Mouse (Mus musculus) c-Kit-positive CD71-negative TER-119-negative erythroid progenitor cells, embryonic 14.5 days (primary cell): ENCODE data around the gene Zmynd19.

ENCODE experiments used
- DNase-seq: peaks from one replicate; pipeline ENCODE4 v3.0.0-alpha.2; 2013; ENCODE audit warnings: low read depth

The Zmynd19 gene

DNA sequence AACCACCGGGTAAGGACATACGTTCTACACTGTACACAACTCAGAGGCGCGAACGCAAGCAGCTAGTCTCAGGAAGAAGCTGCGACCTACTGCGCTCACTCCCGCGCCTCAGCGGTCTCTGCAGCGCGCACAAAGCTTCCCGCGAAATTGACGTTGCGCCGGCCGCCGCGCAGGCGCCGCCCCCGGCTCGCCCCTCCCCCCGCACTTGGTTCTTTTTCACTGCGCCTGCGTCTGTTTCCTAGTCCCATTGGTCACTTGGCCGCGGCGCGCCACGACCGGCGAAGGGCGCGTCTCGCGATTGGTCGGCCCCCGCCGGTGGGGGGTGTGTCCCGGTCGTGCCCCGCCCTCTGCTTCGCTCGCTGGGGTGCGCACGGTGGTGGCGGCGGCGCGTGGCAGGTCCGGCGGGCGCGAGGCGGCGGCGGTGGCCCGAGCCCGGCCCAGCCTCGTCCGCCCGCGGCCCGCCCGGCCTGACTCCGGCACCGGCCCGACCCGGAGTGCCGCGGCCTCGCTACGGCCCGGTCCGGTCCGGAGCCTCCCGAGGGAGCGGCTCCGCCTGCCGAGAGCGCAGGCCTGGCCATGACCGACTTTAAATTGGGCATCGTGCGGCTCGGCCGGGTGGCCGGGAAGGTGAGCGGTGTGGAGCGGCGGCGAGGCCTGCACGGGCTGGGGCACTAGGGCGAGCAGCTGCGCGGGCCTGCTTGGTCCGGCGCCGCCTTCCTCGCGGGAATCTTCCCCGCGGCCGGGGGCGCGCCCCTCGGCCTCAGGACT, at the start of gene Zmynd19:
Gene Zmynd19 (plus strand): TSS at position 372 of the 768 bp plus-strand sequence.
- DNase-seq = peak; percentile 94

DNA sequence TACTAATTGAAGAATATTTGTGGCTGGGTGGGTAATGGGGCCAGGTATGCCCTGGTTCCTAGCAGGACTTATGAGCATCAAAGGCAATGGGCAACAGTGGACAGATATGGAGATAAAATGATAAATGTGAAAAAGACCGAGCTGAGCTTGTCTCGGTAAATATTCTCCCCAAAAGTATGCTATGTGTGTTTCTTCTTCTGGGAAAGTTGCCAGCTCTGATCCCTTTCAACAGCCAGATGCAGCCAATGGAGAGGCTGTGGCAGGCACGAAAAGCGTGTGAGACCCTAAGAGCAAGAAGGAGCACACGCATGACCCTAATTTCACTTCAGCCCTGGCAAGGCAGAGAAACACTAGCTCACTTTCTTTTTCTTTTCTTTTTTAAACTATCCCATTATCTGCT, 48.5 kb upstream of the Zmynd19 start:
- DNase-seq = no peak

DNA sequence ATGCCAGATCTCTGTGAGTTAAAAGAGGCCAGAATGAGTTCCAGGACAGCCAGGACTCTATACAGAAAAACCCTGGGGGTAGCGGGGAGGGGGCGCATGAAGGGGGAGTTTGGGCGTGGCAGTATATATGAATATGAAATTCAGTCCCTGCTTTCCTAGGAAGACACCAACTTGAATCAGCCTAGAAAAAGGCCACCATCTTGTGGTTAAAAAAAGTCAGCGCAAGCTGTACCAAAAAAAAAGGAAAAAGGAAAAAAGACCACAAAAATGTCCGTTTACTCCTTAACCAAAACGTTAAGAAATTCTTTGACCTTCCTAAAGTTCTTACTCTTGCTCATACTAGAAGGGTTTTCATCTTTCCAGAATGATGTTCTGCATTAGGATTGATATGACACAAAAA, 46.6 kb upstream of the Zmynd19 start:
- DNase-seq = no peak

DNA sequence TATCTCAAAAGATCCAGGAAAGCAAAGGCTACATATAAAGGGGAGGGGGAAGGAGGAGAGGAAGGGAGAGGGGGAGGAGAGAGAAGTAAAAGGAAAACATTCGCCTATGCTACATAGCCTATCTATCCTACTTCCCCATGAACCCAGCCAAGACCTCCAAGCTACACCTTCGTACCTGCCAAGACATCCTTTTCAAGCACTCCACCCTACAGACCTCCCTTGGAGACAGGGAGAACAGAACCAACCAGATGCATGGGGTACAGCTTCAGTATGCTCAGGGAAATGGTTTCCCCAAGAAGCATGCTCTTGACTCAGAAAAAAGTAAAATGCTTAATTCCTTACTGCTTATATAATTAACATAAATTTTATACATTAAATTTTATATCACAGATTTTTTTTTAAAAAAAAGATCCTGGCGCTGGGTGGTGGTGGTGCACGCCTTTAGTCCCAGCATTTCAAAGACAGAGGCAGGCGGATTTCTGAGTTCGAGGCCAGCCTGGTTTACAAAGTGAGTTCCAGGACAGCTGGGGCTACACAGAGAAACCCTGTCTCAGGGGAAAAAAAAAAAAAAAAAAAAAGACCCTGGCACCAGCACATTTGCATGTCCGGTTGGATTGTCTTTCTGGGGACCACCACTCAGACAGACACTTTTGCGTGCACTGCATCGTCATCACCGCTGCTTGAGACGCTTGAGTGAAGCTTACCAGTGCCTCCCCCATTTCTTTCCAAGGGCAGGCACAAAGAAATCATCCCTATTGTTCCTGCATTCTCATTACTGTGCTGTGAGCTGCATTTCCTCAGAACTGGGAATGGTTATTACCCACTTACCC, 44.6 kb upstream of the Zmynd19 start:
- DNase-seq = no peak

DNA sequence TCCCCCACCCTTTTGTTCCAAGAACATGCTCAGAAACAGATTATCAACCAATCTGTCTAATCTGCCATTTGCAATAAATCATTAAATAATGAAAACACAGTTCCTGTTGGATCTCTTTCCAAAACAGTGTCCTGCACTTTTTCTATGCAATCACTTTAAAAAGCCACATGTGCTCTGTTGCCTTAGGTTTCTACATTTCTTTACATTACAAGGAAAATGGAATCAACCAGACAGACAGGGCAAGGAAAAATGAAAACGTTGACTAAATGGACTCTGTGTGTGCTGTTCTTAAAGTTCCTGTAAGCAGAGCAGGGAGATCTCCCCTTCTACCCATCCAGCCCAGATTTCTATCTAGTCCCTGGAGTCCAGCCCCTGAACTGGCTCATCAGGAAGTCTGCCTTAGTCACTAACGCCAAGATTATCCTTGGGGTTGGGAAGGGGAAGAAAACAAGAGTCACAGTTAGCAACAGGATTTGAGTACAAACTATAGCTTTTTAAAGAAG, 43.9 kb upstream of the Zmynd19 start:
- DNase-seq = no peak

DNA sequence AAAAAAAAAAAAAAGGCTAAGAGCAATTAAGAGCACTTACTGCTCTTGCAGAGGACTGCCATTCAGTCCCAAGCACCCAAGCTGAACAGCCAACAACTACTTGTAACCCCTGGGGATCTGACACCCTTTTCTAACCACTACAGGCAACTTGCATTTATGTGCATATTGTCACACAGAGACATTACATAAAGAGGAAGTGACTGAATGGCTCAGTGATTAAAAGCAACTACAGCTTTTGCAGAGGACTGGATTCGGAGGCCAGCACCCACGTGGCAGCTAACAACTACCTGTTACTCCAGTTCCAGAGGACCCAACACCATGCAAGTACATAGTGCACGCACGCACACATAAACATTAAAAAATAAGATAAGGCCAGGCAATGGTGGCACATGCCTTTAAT, 39.1 kb upstream of the Zmynd19 start:
- DNase-seq = no peak

DNA sequence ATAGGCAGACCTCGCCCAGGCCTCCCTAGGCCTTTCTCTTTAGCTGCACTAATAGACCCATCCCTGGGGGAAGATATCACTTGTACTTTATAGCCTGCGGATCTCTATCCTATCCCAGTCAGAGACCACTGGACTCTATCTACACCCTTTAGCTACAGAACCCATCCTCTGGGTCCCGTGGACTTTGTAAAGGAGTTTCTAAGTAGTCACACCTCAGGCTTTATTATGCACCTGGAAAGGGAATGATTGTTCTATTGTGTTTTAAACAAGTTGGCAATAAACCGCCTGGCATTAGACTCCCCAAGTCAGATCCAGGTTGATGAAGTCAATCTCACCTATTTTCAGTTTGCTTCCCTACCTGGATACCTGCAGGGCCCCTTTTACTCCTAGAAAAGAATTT, 37.4 kb upstream of the Zmynd19 start:
- no peak for DNase-seq

DNA sequence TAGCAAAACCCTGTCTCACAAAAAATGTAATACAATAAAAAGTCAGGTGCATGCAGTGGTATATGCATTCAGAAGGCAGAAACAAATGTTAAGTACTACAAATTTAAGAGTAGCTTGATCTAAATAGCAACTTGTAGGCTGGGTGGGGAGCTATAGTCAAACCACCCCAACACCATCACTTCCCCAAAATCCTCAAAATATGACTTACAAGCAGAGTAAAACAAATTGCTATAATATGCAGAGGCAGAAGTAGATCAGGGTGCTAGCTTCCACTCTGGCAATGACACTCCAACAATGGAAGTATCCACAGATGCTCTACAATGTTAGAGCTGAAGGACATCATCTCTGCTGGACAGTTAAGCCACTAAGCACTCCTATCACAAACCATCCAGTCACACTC, 37.0 kb upstream of the Zmynd19 start:
- DNase-seq = no peak

DNA sequence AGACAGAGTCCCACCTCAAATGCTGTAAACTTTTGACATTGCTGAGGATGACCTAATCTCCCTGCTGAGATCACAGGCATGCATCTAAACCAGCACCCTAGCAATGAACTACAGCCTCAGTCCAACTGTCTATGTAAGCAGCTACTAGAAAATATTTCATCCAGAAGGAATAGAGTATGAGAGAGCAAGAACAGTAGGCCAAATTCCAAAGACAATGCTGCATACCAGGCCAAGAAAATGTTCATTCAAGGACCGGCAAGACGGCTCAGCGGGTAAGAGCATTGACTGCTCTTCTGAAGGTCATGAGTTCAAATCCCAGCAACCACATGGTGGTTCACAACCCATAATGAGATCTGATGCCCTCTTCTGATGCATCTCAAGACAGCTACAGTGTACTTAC, 34.8 kb upstream of the Zmynd19 start:
- DNase-seq = no peak

DNA sequence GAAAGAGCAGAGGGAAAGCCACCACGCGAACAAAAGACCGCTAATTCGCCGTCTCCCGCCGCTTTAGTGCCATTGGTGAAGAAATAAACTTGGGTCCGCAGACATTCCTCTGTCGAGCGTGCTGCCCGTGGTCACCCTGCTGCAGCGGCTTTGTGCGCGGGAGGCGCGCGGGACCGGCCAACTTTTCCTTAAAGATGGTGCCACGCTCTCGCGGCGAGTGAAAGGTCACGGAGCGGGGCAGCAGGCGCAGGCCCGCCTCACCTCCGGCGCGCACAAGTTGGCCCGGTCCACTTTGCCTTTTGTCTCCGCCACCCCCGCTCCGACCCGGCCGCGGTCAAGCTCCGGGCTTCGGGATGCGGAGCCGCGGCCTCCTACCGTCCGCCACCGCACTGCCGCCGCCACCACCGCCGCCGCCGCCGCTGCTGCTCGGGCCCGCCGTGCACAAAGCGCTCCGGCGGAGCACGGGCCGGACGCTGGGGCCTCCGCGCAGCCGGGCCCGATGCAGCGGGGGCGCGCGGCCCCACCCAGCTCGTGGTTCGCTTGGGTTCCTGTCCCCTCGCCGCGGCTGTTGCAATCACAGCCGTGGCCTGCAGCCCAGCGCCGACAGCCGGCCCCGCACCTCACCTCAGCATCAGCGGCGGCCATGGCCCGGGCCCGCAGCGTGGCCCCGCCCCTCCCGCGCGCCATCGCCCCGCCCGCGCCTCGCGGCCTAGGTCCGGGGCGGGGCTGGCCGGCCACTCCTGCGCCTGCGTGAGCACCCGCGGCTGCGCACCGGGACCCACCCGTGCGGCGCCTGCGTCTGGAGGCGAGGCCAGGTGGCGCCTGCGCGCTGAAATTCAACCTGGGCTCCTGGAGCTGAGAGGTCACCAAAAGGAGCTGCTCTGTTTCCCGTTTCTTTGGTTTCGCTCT, 30.4 kb upstream of the Zmynd19 start, which contains the start of gene Ehmt1:
Gene Ehmt1 (minus strand): TSS at position 685 of the 909 bp plus-strand sequence.
- DNase-seq = peak; percentile 82

DNA sequence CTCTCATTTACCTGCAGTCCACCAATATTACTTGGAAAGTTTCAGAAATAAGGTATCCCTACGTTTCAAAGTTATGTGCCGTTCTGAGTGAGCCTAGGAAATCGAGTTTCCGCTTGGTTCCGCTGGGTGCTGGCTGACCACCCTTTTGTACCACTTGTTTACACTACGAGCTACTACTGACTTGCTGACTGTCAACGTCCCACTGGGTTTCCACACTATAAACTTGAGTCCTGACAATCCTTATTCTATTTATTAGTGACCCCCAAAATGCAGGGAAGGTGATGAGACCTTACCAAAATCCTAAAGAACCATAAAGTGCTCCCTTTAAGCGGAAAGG, 29.8 kb upstream of the Zmynd19 start:
- DNase-seq = no peak

DNA sequence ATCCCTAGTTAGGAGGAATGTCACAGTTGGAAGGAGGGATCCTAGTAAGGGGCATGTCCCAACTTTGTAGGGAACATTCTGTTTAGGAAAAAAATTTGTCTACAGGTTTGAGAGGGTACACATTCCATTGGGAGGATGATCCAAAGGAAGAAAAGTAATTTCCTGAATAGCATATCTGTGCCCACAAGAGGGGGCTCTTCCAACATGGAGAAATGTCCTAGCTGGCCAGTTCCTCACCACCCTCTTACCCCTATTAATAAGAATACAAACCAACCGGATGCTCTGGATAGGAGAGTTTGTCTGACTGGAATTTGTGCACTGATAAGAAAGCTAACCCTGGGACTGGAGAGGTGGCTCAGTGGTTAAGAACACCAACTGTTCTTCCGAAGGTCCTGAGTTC, 26.0 kb upstream of the Zmynd19 start:
- DNase-seq = no peak

DNA sequence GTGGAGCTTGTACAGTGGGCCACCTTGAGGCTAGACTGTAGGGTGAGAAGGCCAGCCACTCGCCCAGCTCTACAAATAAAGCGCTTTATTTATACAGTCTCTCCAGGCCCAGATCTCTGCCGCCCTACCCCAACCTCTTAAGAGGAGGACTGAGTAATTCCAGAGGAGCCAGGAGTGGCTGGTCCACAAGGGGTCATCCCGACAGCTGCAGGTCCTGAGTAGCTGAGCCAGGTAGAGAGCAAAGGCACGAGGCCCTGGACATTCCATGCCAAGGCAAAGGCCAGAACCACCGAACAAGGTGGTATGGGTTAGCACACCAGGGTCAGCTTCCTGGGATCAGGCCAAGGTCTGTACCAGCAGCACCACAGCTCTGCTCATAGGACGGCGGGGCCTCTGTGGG, 24.3 kb upstream of the Zmynd19 start:
- no peak for DNase-seq

DNA sequence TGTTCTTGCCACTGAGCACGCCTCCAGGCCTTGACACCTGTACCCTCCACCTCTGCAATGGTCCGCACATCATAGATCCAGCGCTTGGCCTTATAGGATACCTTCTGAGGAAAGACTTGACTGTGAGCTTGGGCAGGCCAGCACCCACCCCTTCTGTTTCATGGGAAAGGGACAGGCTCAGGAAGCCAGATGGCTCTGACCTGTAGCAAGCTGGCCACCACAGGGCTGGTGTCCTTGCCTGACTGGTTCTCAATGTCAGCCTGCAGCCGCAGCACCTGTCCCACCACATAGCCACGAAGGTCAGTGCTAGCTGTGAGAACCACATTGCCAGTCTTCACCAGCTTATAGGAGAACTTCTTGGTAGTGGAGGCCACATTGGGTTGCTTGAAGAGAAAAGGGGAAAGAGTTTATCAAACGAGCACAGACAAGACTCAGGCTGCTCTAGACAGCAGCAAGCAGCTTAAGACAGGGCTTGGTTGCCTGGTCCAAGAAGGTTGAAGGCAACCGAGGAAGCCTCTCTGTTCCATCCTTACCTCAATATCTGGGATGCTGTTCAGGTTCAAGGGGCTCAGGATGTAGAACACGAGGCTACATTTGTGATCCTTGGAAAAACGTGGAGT, 23.1 kb upstream of the Zmynd19 start:
- no peak for DNase-seq

DNA sequence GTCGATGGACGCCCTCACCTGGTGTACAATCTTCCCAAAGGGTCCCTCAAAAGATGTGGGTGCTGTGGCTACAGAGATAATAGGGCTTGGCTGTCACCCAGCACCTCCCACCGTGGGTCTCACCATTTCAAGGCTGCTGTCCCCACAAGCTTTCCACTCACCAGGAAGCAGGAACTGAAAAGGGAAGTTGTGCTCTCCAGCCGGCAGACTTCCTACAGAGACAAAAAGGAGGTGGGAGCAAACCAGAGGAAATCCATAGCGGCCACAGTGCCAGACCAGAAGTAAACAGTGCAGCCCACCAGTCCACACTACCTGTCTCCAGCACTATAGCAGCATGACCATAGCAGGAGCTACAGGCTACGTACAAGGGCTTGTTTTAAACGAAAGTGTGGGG, 22.6 kb upstream of the Zmynd19 start:
- DNase-seq = no peak

DNA sequence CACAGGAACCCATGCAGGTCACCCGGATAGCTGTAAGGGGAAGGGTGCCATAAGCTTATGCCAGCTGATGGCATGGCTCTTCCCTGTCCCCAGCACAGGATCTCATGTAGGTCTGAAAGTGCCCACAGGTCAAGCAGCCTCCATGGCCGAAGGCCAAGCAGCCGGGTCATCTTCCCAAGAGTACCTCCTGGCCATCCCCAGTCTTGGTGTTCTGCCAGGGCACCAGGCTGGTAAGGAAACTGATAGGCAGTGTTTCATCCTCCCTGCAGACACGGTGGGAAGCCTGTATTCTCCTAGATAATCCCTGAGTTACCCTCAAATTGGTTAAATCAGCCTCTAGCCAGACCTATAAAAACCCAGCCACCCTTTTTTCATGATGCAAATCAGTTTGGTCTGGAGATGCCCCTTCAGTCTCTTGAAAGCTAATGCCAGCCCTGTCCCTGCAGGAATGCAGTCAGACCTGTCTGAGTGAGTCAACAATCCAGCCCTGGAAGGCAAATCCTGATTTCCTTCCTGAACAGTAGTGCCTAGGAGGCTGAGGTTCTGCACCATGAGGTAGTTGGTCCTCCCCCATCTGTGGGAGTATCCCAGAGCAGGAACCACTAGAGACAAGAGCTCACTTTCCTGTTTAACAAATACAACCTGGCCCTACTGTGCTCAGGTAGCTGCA, 21.6 kb upstream of the Zmynd19 start:
- no peak for DNase-seq

DNA sequence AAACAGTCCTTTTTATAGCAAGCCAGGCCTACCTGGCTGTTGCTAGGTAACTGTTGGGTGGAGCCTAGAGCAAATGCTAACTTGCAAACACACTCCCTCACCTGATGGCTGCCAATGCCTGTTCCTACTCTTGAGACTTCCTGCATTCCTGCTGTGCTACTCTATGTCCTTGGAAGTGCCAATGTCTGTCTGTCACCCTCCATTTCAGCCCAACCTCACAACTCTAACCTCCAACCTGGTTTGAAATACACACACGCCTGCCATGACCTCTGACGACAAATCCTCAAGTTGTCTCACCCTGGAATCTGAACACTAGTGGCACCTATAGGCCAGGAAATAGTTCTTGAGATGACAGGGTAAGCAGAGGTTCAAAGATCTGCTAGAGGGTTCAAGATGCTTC, 20.5 kb upstream of the Zmynd19 start:
- DNase-seq = no peak

DNA sequence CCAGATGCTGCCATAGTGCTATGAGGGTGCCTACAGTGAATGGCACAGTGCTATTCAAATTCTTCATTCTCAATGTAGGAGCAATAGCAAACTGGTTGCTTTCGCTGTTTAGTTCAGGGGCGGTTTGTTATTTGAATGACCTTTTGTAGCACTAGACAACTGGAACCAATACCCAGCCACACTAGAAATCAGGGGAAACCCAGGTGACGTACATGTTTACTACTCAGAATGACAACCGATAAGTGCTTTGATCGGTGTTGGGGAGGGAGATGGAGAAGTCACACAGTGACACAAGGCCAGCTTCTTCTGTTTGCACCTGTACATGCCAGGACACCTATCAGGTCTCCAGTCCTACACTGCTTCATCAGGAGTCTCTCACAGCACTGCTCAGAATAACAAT, 20.0 kb upstream of the Zmynd19 start:
- DNase-seq = no peak

DNA sequence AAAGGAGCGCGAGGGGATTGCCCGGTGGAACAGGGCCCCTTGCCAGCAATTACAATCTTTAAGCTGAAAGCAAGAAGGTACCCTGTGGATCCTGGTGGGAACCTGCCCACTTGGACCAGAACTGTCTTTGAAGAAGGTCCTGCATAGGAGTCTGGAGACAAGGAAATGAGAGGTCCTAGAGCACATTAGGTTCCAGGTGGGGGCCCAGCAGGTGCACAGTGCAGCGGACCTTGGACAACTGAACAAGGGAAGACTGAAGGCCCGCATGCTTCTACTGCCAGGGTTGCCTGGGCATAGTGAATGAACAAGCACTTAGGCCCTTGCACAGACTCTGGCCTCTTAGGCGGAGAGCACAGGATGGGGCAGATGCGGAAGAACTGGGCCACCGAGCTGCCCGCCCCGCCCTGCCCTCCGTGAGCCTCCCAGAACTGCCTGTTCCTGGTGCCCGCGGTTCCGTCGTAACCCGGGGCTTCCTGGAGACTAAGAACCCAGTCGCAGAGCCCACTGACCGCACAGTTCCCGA, 15.1 kb upstream of the Zmynd19 start:
- DNase-seq = no peak

DNA sequence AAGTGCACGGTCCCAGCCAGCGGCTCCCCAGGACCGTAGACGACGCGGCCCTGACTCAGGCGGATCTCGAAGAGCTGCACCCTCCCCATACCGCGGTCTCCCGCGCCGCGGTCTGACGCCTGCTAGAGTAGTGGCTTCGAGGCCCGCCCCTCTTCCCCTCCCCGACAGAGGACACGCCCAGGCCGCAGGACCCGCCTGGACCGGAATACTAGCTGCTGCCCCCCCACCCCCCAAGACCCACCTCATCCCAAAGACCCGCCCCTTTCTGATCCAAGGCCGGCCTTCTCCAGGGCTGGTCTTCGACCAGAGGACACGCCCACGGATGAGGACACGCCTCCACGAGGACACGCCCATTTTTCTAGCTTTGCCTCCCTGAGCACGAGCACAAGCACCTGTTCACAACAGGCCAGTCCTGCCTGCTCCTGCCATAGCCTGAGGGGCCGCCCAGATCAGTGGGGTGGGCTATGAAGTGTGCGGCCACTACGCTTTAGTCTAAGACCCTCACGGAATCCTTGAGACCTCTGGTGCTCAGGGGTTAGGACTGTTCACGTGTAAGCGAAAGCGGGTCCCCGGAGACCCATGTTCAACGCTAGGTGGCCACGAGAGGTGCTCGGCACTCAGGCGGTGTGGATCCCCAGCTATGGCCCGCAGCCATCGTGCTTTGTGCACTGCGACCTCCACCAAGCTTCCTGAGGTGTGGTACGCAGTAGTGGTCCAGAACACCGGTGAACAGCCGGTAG, 14.4 kb upstream of the Zmynd19 start, which contains the start of gene Arrdc1:
Gene Arrdc1 (minus strand): TSS at position 196 of the 740 bp plus-strand sequence.
- peak; percentile 98 for DNase-seq
